ENCODE assay signal across 16 mouse cellular contexts in genomic region chr7:122344656-122345055, GRCm38 (mm10). TPM values are rescaled to one million over a fixed set of nuclear protein-coding genes. Genes with fewer than 3 reads are reported as not detected.
DNase-seq lines count a peak whose midpoint lies in the region; ATAC-seq and TF ChIP-seq lines count a peak whose summit lies in the region.
"Had no signal": no experiment of that assay in that cellular context is flagged by ENCODE, and none has a peak within 500 bp of the region (broad histone marks: within the 10 kb centered on the region; RNA-seq: fewer than 3 reads in every experiment).

No protein-coding gene starts in this region.

- no peaks in the 10 kb centered on the region for H3K27me3 ChIP-seq in lung, embryonic 16.5 days (ENCODE audit: control insufficient read depth, insufficient read depth, low read depth, low read length)
- no peaks in the 10 kb centered on the region for H3K27me3 ChIP-seq in heart, embryonic 12.5 days (replicated peaks)
- H3K27me3 ChIP-seq: embryonic facial prominence, embryonic 13.5 days; neural tube, embryonic 15.5 days had no signal

- no peak for TF ChIP-seq POLR2A in olfactory bulb, adult 2 months (IDR thresholded peaks at IDR 0.05; ENCODE audit: insufficient read depth, low read depth, low read length)

- no peaks in the 10 kb centered on the region for H3K36me3 ChIP-seq in lung, embryonic 16.5 days (ENCODE audit: control insufficient read depth, insufficient read depth, low read length)
- H3K36me3 ChIP-seq in heart, embryonic 12.5 days: no peaks in the 10 kb centered on the region
- H3K36me3 ChIP-seq: embryonic facial prominence, embryonic 13.5 days; heart, embryonic 10.5 days; limb, embryonic 13.5 days; neural tube, embryonic 15.5 days had no signal

- H3K4me1 ChIP-seq in lung, embryonic 16.5 days (replicated peaks; ENCODE audit: control insufficient read depth, insufficient read depth, low read length): 0 out of 2 replicates have a peak, but pooled peaks cover 2% of the 10 kb centered on the region
- peaks cover 14% of the 10 kb centered on the region; the same call in 1 of the 2 replicates for H3K4me1 ChIP-seq in olfactory bulb, adult 2 months (ENCODE audit: control insufficient read depth, insufficient read depth, low read length)
- H3K4me1 ChIP-seq in heart, embryonic 12.5 days (replicated peaks): 0 out of 2 replicates have a peak, but pooled peaks cover 18% of the 10 kb centered on the region

- H3K27ac ChIP-seq in lung, embryonic 16.5 days (ENCODE audit: low read length): no peak overlapping the region
- H3K27ac ChIP-seq in olfactory bulb, adult 2 months (ENCODE audit: insufficient read depth, low read depth, low read length): 0 out of 2 replicates have a peak overlapping the region, but pooled peaks have one; percentile 5
- H3K27ac ChIP-seq in heart, embryonic 12.5 days (ENCODE audit: poor library complexity, severe bottlenecking): no peak overlapping the region
- H3K27ac ChIP-seq: embryonic facial prominence, embryonic 13.5 days; heart, embryonic 10.5 days; limb, embryonic 13.5 days; neural tube, embryonic 15.5 days had no signal

- H3K4me2 ChIP-seq in lung, embryonic 16.5 days (ENCODE audit: low read depth, low read length): no peak overlapping the region
- no peak overlapping the region for H3K4me2 ChIP-seq in heart, embryonic 12.5 days
- H3K4me2 ChIP-seq: embryonic facial prominence, embryonic 13.5 days; limb, embryonic 13.5 days; midbrain, embryonic 11.5 days; neural tube, embryonic 15.5 days had no signal

- H3K9me3 ChIP-seq in lung, embryonic 16.5 days (ENCODE audit: control insufficient read depth, low read length): no peaks in the 10 kb centered on the region
- H3K9me3 ChIP-seq in heart, embryonic 12.5 days (replicated peaks): no peaks in the 10 kb centered on the region
- H3K9me3 ChIP-seq: embryonic facial prominence, embryonic 13.5 days; heart, embryonic 10.5 days; limb, embryonic 13.5 days; neural tube, embryonic 15.5 days had no signal

- peak; percentile 72 for ATAC-seq in frontal cortex, adult (ENCODE audit: low TSS enrichment)
- peak; percentile 60; the same call in 1 of the 2 replicates for ATAC-seq in lung, embryonic 16.5 days (ENCODE audit: low read depth)
- no peak for ATAC-seq in heart, embryonic 12.5 days (ENCODE audit: insufficient number of reproducible peaks, low FRiP score)

- H3K4me3 ChIP-seq in lung, embryonic 16.5 days (ENCODE audit: low read length): no peak overlapping the region
- H3K4me3 ChIP-seq in olfactory bulb, adult 2 months (ENCODE audit: insufficient read depth, low read depth, low read length): no peak overlapping the region
- no peak overlapping the region for H3K4me3 ChIP-seq in heart, embryonic 12.5 days
- H3K4me3 ChIP-seq: embryonic facial prominence, embryonic 13.5 days; heart, embryonic 10.5 days; limb, embryonic 13.5 days; neural tube, embryonic 15.5 days had no signal

- WGBS in lung, embryonic 16.5 days: 42% methylated on average over 7 of the region's 7 CpGs
- 33% methylated on average over 7 of the region's 7 CpGs for WGBS in olfactory bulb, adult 2 months
- WGBS in heart, embryonic 12.5 days: 58% methylated on average over 7 of the region's 7 CpGs

- no peak overlapping the region for H3K9ac ChIP-seq in lung, embryonic 16.5 days (ENCODE audit: low read length)
- H3K9ac ChIP-seq in heart, embryonic 12.5 days: no peak overlapping the region
- H3K9ac ChIP-seq: embryonic facial prominence, embryonic 13.5 days; limb, embryonic 13.5 days; neural tube, embryonic 15.5 days had no signal

- no peak for DNase-seq in frontal cortex, postnatal 14 days (ENCODE audit: low spot score in 2 of 2)
- DNase-seq in lung, postnatal 25 days (ENCODE audit: low spot score): no peak
- peak; percentile 9 for DNase-seq in Muller cell, postnatal 12 days (ENCODE audit: inconsistent ontology term)
- DNase-seq: cerebellum, adult 11-12 months; gastrocnemius, postnatal 25 days; kidney, adult 2 months; kidney, postnatal 36 days had no signal

- no peak for TF ChIP-seq CTCF in olfactory bulb, adult 2 months (IDR thresholded peaks at IDR 0.05; ENCODE audit: insufficient read depth, low read depth, low read length)

RNA-seq across cellular contexts. Expression of gene Prkcb, which starts 56.1 kb away (rescaled TPM):
- 4.1 and 5.2 TPM in 2 replicates for polyA plus RNA-seq in lung, embryonic 16.5 days (2015; fragmentation: Nextera tagmentation; extraction: Ambion mirVana)
- polyA plus RNA-seq in olfactory bulb, adult 2 months (2012; ENCODE audit: insufficient read depth, insufficient read length, low replicate concordance, missing spikeins): 270 and 694 TPM in 2 replicates
- polyA plus RNA-seq in heart, embryonic 12.5 days (2016; fragmentation: Nextera tagmentation; extraction: Ambion mirVana): 9.0 and 10.5 TPM in 2 replicates

Comparison
In these comparisons a context has a peak if more than half of its experiments do, and no peak if none do; other contexts are left out.
1. RNA of gene Prkcb, which starts 56.1 kb away (polyA plus RNA-seq): 270 to 694 TPM in olfactory bulb, adult 2 months; 9.0 to 10.5 TPM in heart, embryonic 12.5 days and 4.1 to 5.2 TPM in lung, embryonic 16.5 days; every median in the first group is over 10 times any median in the second.